ENCODE assay signal across 9 mouse cellular contexts in genomic region chr5:123059757-123060520, GRCm38 (mm10). TPM values are rescaled to one million over a fixed set of nuclear protein-coding genes. Genes with fewer than 3 reads are reported as not detected.
DNase-seq lines count a peak whose midpoint lies in the region; ATAC-seq lines count a peak whose summit lies in the region.
"Had no signal": no experiment of that assay in that cellular context is flagged by ENCODE, and none has a peak within 500 bp of the region (broad histone marks: within the 10 kb centered on the region; RNA-seq: fewer than 3 reads in every experiment).

No protein-coding gene starts in this region.

- H3K4me2 ChIP-seq in heart, embryonic 11.5 days = peak overlapping the region; percentile 53
- peak overlapping the region; percentile 43 for H3K4me2 ChIP-seq in limb, embryonic 12.5 days

- ATAC-seq in heart, embryonic 11.5 days (replicated peaks; ENCODE audit: insufficient number of reproducible peaks, low FRiP score, low TSS enrichment) = no peak
- ATAC-seq in limb, embryonic 12.5 days (ENCODE audit: insufficient number of reproducible peaks, insufficient read depth, low FRiP score, low TSS enrichment, low read depth) = no peak
- peak; percentile 31; the same call in 1 of the 2 replicates for ATAC-seq in neutrophil, adult 5-6 weeks (ENCODE audit: extremely low read depth, insufficient number of reproducible peaks, low FRiP score, poor library complexity, severe bottlenecking)
- no peak for ATAC-seq in erythroid progenitor cell, adult 5-6 weeks (replicated peaks; ENCODE audit: low FRiP score, poor library complexity, severe bottlenecking)

- no peaks in the 10 kb centered on the region for H3K4me1 ChIP-seq in heart, embryonic 11.5 days (ENCODE audit: control insufficient read depth, insufficient read depth, low read length)
- peaks cover 18% of the 10 kb centered on the region for H3K4me1 ChIP-seq in limb, embryonic 12.5 days (replicated peaks)

- H3K36me3 ChIP-seq in heart, embryonic 11.5 days (ENCODE audit: control insufficient read depth, insufficient read depth, low read length) = no peaks in the 10 kb centered on the region
- H3K36me3 ChIP-seq in limb, embryonic 12.5 days = no peaks in the 10 kb centered on the region

- peak; percentile 51 for DNase-seq in adrenal gland, postnatal 14 days
- DNase-seq in adrenal gland, adult 8-10 months = no peak
- peak; percentile 88 for DNase-seq in 416B (ENCODE audit: low read depth)
- peak; percentile 43 for DNase-seq in cerebellum, adult 8-10 months

- H3K9me3 ChIP-seq in heart, embryonic 11.5 days (replicated peaks; ENCODE audit: control insufficient read depth, low read length) = no peaks in the 10 kb centered on the region
- H3K9me3 ChIP-seq in limb, embryonic 12.5 days = no peaks in the 10 kb centered on the region
- H3K9me3 ChIP-seq: megakaryocyte, embryonic 14.5 days had no signal

- peak overlapping the region; percentile 63 for H3K27ac ChIP-seq in heart, embryonic 11.5 days (ENCODE audit: low read depth, low read length)
- peak overlapping the region; percentile 79 for H3K27ac ChIP-seq in limb, embryonic 12.5 days

- WGBS in heart, embryonic 11.5 days (ENCODE audit: insufficient replicate concordance) = 13% methylated on average over 14 of the region's 14 CpGs
- 15% methylated on average over 14 of the region's 14 CpGs for WGBS in limb, embryonic 12.5 days

- peak overlapping the region; percentile 1; the same call in 1 of the 2 replicates for H3K4me3 ChIP-seq in heart, embryonic 11.5 days (ENCODE audit: low read depth, low read length)
- H3K4me3 ChIP-seq in limb, embryonic 12.5 days (replicated peaks) = no peak overlapping the region
- H3K4me3 ChIP-seq: megakaryocyte, embryonic 14.5 days had no signal

- H3K9ac ChIP-seq in heart, embryonic 11.5 days (ENCODE audit: low read depth, low read length) = peak overlapping the region; percentile 39
- H3K9ac ChIP-seq in limb, embryonic 12.5 days (replicated peaks) = no peak overlapping the region

- no peaks in the 10 kb centered on the region for H3K27me3 ChIP-seq in heart, embryonic 11.5 days (ENCODE audit: control insufficient read depth, insufficient read depth, low read length)
- no peaks in the 10 kb centered on the region for H3K27me3 ChIP-seq in limb, embryonic 12.5 days
- H3K27me3 ChIP-seq: megakaryocyte, embryonic 14.5 days had no signal

RNA-seq across cellular contexts. Expression of gene Tmem120b, which starts 8.3 kb away (rescaled TPM):
- 17.7 and 19.2 TPM in 2 replicates for total RNA-seq in adrenal gland, postnatal 14 days (2021)
- 10 to 100 TPM in 3 of 4 experiments, 1 to 10 TPM in 1; 9.8 to 22.3 (median 14.5) TPM for total RNA-seq in adrenal gland, adult 8-10 months (2022)
- polyA plus RNA-seq in heart, embryonic 11.5 days (2014; fragmentation: Nextera tagmentation; extraction: Ambion mirVana) = 9.6 and 11.4 TPM in 2 replicates
- polyA plus RNA-seq in limb, embryonic 12.5 days (2016; fragmentation: Nextera tagmentation; extraction: Ambion mirVana) = 14.1 and 15.9 TPM in 2 replicates
- 1.8 and 2.0 TPM in 2 replicates for total RNA-seq in neutrophil, adult 5-6 weeks (2017)
- total RNA-seq in erythroid progenitor cell, adult 5-6 weeks (2015; ENCODE audit: low replicate concordance) = 85.5 and 100 TPM in 2 replicates
- 86.8 and 118 TPM in 2 replicates for total RNA-seq in erythroid progenitor cell, adult 5-6 weeks (2017; ENCODE audit: low replicate concordance)

RNA-seq across cellular contexts. Expression of gene Morn3, which starts 13.1 kb away (rescaled TPM):
- total RNA-seq in adrenal gland, postnatal 14 days (2021) = not detected in 2 replicates
- total RNA-seq in adrenal gland, adult 8-10 months (2022) = not detected
- polyA plus RNA-seq in heart, embryonic 11.5 days (2014; fragmentation: Nextera tagmentation; extraction: Ambion mirVana) = 0.69 TPM in 1 of 2 replicates, not detected in the other
- not detected in 2 replicates for polyA plus RNA-seq in limb, embryonic 12.5 days (2016; fragmentation: Nextera tagmentation; extraction: Ambion mirVana)
- not detected in 2 replicates for total RNA-seq in neutrophil, adult 5-6 weeks (2017)
- total RNA-seq in erythroid progenitor cell, adult 5-6 weeks (2015; ENCODE audit: low replicate concordance) = not detected in 2 replicates
- not detected in 2 replicates for total RNA-seq in erythroid progenitor cell, adult 5-6 weeks (2017; ENCODE audit: low replicate concordance)

RNA-seq across cellular contexts. Expression of gene Orai1, which starts 45.1 kb away (rescaled TPM):
- 11.7 and 13.4 TPM in 2 replicates for total RNA-seq in adrenal gland, postnatal 14 days (2021)
- total RNA-seq in adrenal gland, adult 8-10 months (2022) = 10 to 100 TPM; 11.5 to 13.5 (median 12.0) TPM
- polyA plus RNA-seq in heart, embryonic 11.5 days (2014; fragmentation: Nextera tagmentation; extraction: Ambion mirVana) = 12.5 and 15.1 TPM in 2 replicates
- polyA plus RNA-seq in limb, embryonic 12.5 days (2016; fragmentation: Nextera tagmentation; extraction: Ambion mirVana) = 14.3 and 14.6 TPM in 2 replicates
- total RNA-seq in neutrophil, adult 5-6 weeks (2017) = 36.6 and 38.4 TPM in 2 replicates
- 5.0 and 24.3 TPM in 2 replicates for total RNA-seq in erythroid progenitor cell, adult 5-6 weeks (2015; ENCODE audit: low replicate concordance)
- total RNA-seq in erythroid progenitor cell, adult 5-6 weeks (2017; ENCODE audit: low replicate concordance) = 3.5 and 4.0 TPM in 2 replicates
